Mouse (Mus musculus) stomach, embryonic 16.5 days (tissue): ENCODE data around the gene Igdcc4. TPM values are rescaled to one million over a fixed set of nuclear protein-coding genes. Genes with fewer than 3 reads are reported as not detected.
A peak's percentile ranks its signal among the peaks of the same experiment; 100 is the strongest.

Experiments used
- ATAC-seq: fragments of 200-750 bp; cut with Nextera tagmentation; 2 replicates; pipeline ENCODE4 v1.8.0; 2017; ENCODE audit warnings: moderate number of reproducible peaks, moderate TSS enrichment; ENCODE audit not compliant: insufficient read depth, low FRiP score
- H3K27ac ChIP-seq: fragments of 300-500 bp; sonication (generic); 2 replicates; pipeline ENCODE4 v1.5.1; 2014; ENCODE audit warnings: low read length
- H3K27me3 ChIP-seq: fragments of 300-500 bp; sonication (generic); 2 replicates; pipeline ENCODE4 v1.6.1; 2014; ENCODE audit warnings: low read length, control low read depth, mixed read lengths; ENCODE audit not compliant: control insufficient read depth, insufficient read depth
- H3K36me3 ChIP-seq: fragments of 300-500 bp; sonication (generic); 2 replicates; pipeline ENCODE4 v1.6.1; 2014; ENCODE audit warnings: low read length; ENCODE audit not compliant: control insufficient read depth, insufficient read depth
- H3K4me1 ChIP-seq: fragments of 300-500 bp; sonication (generic); 2 replicates; pipeline ENCODE4 v1.6.1; 2014; ENCODE audit warnings: low read length, control low read depth, mixed read lengths; ENCODE audit not compliant: control insufficient read depth, insufficient read depth
- H3K4me2 ChIP-seq: fragments of 300-500 bp; sonication (generic); 2 replicates; pipeline ENCODE4 v1.6.1; 2014; ENCODE audit warnings: low read depth, low read length, mixed read lengths
- H3K4me3 ChIP-seq: fragments of 300-500 bp; sonication (generic); replicated peaks from 2 replicates; pipeline ENCODE4 v1.5.1; 2014; ENCODE audit warnings: mild to moderate bottlenecking, low read length
- H3K9ac ChIP-seq: fragments of 300-500 bp; sonication (generic); 2 replicates; pipeline ENCODE4 v1.6.1; 2014; ENCODE audit warnings: low read length
- H3K9me3 ChIP-seq: fragments of 300-500 bp; sonication (generic); replicated peaks from 2 replicates; pipeline ENCODE4 v1.6.1; 2016; ENCODE audit warnings: low read length, control low read depth; ENCODE audit not compliant: control insufficient read depth
- WGBS: fragments of 180-500 bp; shearing (Covaris S2); extraction: QIAGEN DNeasy Blood & Tissue Kit; methylation state at CpG from one replicate; pipeline ENCODE4 v1.1.7; 2014; 5-methylcytosine and 5-hydroxymethylcytosine counted together
- polyA plus RNA-seq: library from polyadenylated mRNA; unstranded; fragments of >200 nt; fragmentation: Nextera tagmentation; extraction: Ambion mirVana; gene quantifications from 2 replicates; pipeline ENCODE4 v1.2.1, GENCODE M21; 2015

Gene Igdcc4
- polyA plus RNA-seq, 1 experiment from 2014 or later = 25.6 TPM

DNA sequence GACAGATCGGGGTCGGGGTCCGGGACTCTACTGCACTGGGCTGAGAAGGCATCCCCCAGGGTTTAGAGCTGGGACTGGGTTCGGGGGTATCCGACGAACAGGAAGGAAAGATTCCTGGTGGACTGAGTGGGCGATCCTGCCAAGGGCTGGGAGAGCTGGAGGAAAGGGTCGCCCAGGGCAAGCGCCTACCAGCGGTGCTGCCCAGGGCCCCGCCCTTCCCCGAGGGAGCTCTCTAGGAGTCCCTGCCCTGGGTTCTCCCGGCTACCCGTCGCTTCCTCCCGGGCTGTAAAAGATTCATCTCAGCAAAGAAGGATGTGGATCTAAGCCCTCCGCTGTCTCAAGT lies 40.7 kb downstream of the Igdcc4 start:
- peak overlapping the region; percentile 100 for H3K4me2 ChIP-seq
- WGBS = under 1% methylated on average over 17 of the region's 17 CpGs
- peak; percentile 61; the same call in 1 of the 2 replicates for ATAC-seq
- H3K36me3 ChIP-seq = no peaks in the 10 kb centered on the region
- H3K27ac ChIP-seq = peak overlapping the region; percentile 69; the same call in 1 of the 2 replicates
- peak overlapping the region; percentile 82 for H3K9ac ChIP-seq
- no peaks in the 10 kb centered on the region for H3K9me3 ChIP-seq
- peak overlapping the region; percentile 72 for H3K4me3 ChIP-seq
- peaks cover 6% of the 10 kb centered on the region; the same call in 1 of the 2 replicates for H3K27me3 ChIP-seq
- H3K4me1 ChIP-seq = peaks cover 12% of the 10 kb centered on the region

DNA sequence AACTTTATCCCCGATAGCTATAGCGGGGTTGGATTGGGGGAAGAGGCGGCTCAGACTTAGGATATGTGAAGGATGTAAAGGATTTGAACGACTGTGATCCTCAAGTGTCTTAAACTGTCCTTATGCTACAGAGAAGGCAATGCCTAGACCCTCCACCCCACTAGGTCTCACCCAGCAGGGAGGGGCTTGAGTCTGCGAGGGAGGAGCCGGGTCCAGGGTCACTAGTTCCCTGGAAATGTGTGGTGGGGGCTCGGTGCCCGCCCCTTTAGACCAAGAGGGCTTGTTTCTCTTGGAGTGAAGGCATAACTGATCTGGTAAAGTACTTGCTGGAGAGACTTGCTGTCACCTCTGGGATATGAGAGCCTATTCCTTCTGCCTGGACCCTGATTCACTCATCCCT lies 41.1 kb downstream of the Igdcc4 start:
- no peak for ATAC-seq
- Histone ChIP-seq H3K9me3 (no peaks in the 10 kb centered on the region), H3K4me3 (peak overlapping the region; percentile 72), H3K9ac (peak overlapping the region; percentile 82; the same call in 1 of the 2 replicates), H3K4me1 (peaks cover 12% of the 10 kb centered on the region), H3K4me2 (peak overlapping the region; percentile 100), H3K27me3 (peaks cover 6% of the 10 kb centered on the region; the same call in 1 of the 2 replicates), H3K27ac (no peak overlapping the region), H3K36me3 (no peaks in the 10 kb centered on the region)
- 3% methylated on average over 8 of the region's 8 CpGs for WGBS

DNA sequence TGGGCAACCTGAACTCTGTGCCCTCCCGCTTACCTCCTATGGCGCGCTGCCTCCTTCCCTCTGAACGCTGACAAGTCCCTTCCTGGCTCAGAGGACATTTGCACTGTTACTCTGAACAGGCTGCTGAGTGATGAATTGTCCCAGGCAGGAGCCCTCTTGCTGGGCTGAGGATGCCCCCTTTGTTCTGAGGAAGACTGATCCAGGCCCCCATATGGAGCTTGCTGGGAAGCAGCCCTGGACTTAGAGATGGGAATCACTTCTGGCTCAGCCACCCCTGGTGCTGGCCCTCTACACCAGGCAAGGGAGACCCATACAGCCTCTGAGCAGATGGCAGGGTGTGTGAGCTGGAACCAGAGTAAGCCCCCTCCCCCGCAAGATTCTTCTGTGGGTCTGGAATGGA lies 44.7 kb downstream of the Igdcc4 start:
- no peaks in the 10 kb centered on the region for H3K27me3 ChIP-seq
- H3K9ac ChIP-seq = no peak overlapping the region
- no peak for ATAC-seq
- H3K4me3 ChIP-seq = no peak overlapping the region
- H3K9me3 ChIP-seq = no peaks in the 10 kb centered on the region
- no peak overlapping the region for H3K4me2 ChIP-seq
- WGBS = 84% methylated on average over 5 of the region's 5 CpGs
- no peak overlapping the region for H3K27ac ChIP-seq
- H3K36me3 ChIP-seq = no peaks in the 10 kb centered on the region
- peaks cover 6% of the 10 kb centered on the region for H3K4me1 ChIP-seq

GRCm38 (mm10) chr9:65148507-65148906 lies 47.2 kb downstream of the Igdcc4 start:
- no peak overlapping the region for H3K27ac ChIP-seq
- H3K36me3 ChIP-seq = no peaks in the 10 kb centered on the region
- ATAC-seq = no peak
- no peaks in the 10 kb centered on the region for H3K9me3 ChIP-seq
- no peaks in the 10 kb centered on the region for H3K27me3 ChIP-seq
- H3K4me1 ChIP-seq = peaks cover 6% of the 10 kb centered on the region; the same call in 1 of the 2 replicates
- H3K9ac ChIP-seq = no peak overlapping the region
- WGBS = 86% methylated on average over 7 of the region's 7 CpGs
- no peak overlapping the region for H3K4me2 ChIP-seq
- H3K4me3 ChIP-seq = no peak overlapping the region

DNA sequence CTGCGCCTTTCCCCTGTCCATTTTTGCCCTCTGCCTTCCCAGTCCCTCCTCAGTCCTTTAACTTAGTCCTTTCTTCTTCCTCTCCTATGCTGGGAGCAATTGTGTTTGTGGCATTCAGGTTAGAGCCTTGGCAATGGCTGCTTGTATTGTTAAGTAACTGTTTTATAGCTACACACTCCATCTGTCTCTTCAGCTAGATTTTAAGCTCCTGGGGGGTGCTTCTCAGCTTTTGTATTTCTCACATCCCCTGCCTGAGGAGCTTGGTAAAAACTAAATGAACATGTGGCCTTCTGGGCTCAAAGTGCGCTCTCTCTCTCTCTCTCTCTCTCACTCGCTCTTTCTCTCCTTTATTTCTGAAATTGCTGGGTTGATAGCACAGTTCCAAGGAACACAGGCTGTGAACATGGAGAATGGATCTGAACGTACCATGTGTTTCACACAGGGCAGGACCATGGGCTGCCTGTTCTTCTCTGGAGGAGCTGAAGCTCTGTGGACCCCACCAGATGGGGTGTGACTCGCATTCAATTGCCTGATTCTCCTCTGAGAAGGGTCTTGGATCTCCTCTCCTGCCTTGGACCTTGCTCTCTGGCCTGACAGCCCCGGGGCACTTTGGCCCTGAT lies 51.5 kb downstream of the Igdcc4 start:
- Histone ChIP-seq H3K36me3 (no peaks in the 10 kb centered on the region), H3K9me3 (no peaks in the 10 kb centered on the region), H3K9ac (0 out of 2 replicates have a peak overlapping the region, but pooled peaks have one; percentile 23), H3K27ac (no peak overlapping the region), H3K4me3 (no peak overlapping the region), H3K27me3 (no peaks in the 10 kb centered on the region), H3K4me1 (peaks cover 15% of the 10 kb centered on the region; the same call in 1 of the 2 replicates), H3K4me2 (no peak overlapping the region)
- no peak for ATAC-seq
- WGBS = 67% methylated on average over 6 of the region's 6 CpGs

DNA sequence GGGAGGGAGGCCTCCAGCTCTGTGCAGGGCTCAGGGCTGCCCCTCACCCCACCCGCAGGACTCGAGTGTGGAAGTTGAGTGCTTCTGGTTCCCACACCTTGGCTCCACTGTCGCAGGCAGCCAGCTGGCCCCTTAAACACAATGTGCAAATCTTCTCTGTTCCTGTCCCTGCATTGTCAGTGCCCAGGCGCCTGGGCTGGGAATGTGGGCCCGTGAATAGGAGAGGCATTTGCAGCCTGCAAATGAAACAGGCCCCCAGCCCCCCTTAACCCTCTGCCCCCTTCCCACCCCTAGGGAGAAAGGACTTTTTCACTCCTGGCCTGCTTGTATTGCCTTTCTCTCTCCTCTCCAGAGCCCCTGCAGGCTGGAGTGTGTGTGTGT lies 52.0 kb downstream of the Igdcc4 start:
- WGBS = 26% methylated on average over 5 of the region's 5 CpGs
- Histone ChIP-seq H3K9ac (0 out of 2 replicates have a peak overlapping the region, but pooled peaks have one; percentile 23), H3K27me3 (no peaks in the 10 kb centered on the region), H3K4me2 (no peak overlapping the region), H3K4me3 (no peak overlapping the region), H3K27ac (no peak overlapping the region), H3K4me1 (peaks cover 15% of the 10 kb centered on the region; the same call in 1 of the 2 replicates), H3K36me3 (no peaks in the 10 kb centered on the region), H3K9me3 (no peaks in the 10 kb centered on the region)
- no peak for ATAC-seq

GRCm38 (mm10) chr9:65154692-65155455 lies 53.6 kb downstream of the Igdcc4 start:
- no peak overlapping the region for H3K9ac ChIP-seq
- no peak overlapping the region for H3K4me3 ChIP-seq
- H3K27me3 ChIP-seq = no peaks in the 10 kb centered on the region
- 58% methylated on average over 9 of the region's 9 CpGs for WGBS
- no peak overlapping the region for H3K4me2 ChIP-seq
- H3K9me3 ChIP-seq = no peaks in the 10 kb centered on the region
- peaks cover 15% of the 10 kb centered on the region; the same call in 1 of the 2 replicates for H3K4me1 ChIP-seq
- ATAC-seq = peak; percentile 48; the same call in 1 of the 2 replicates
- no peak overlapping the region; the same call in 1 of the 2 replicates for H3K27ac ChIP-seq
- H3K36me3 ChIP-seq = no peaks in the 10 kb centered on the region

DNA sequence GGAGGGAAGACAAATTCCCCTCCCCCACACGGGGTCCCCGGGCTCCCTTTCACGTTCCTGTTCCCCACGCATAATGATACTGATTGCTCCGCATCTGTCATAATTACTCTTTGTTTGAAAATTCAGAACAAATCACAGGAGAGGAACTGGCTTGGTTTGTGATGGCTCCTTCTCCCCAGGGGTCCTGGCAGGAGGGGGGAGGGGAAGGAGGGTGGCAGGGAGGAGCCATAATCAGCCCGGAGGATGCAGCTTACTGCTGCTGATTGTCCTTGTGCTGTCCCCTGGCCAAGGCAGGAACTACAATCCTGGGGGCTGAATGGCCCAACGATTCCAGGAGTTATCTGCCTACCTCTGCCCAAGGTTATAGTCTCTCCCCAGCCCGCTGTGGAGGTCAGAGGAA lies 55.3 kb downstream of the Igdcc4 start:
- H3K36me3 ChIP-seq = no peaks in the 10 kb centered on the region
- peaks cover 7% of the 10 kb centered on the region for H3K27me3 ChIP-seq
- H3K27ac ChIP-seq = no peak overlapping the region
- no peak overlapping the region for H3K9ac ChIP-seq
- H3K4me1 ChIP-seq = peaks cover 15% of the 10 kb centered on the region; the same call in 1 of the 2 replicates
- H3K9me3 ChIP-seq = no peaks in the 10 kb centered on the region
- H3K4me3 ChIP-seq = no peak overlapping the region
- ATAC-seq = no peak
- 11% methylated on average over 8 of the region's 8 CpGs for WGBS
- H3K4me2 ChIP-seq = no peak overlapping the region

DNA sequence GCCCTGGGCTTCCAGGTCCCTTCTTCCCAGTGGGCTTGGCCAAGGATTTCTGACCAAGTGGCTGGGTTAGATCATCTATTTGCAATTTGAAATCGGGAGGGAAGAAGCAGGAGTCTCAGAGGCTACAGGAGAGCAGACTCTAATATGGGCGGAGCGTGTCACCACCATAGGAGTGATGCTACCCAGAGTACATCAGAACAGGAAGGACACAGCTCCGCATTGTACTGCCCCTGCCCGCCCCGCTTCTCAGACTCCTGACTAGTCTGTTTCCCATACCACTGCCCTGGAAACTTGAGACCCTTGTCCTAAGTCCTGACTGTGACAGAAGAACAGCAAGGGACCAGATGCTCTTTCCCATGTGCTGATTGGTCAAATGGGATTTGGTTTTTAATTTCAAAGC lies 56.3 kb downstream of the Igdcc4 start:
- H3K36me3 ChIP-seq = no peaks in the 10 kb centered on the region

More for the DNA sequence above, 56.3 kb downstream of the Igdcc4 start:
- ATAC-seq = no peak
- H3K9me3 ChIP-seq = no peaks in the 10 kb centered on the region
- H3K9ac ChIP-seq = no peak overlapping the region
- 63% methylated on average over 6 of the region's 6 CpGs for WGBS
- H3K4me1 ChIP-seq = peaks cover 15% of the 10 kb centered on the region
- H3K4me3 ChIP-seq = no peak overlapping the region
- H3K27me3 ChIP-seq = peaks cover 18% of the 10 kb centered on the region
- no peak overlapping the region for H3K27ac ChIP-seq
- H3K4me2 ChIP-seq = no peak overlapping the region
